Mouse (Mus musculus): ENCODE measurements around the gene Rab6a. TPM values are rescaled to one million over a fixed set of nuclear protein-coding genes. Genes with fewer than 3 reads are reported as not detected.

Gene Rab6a
- total RNA-seq, 2 experiments from 2014 or later: 394 to 436 TPM

DNA sequence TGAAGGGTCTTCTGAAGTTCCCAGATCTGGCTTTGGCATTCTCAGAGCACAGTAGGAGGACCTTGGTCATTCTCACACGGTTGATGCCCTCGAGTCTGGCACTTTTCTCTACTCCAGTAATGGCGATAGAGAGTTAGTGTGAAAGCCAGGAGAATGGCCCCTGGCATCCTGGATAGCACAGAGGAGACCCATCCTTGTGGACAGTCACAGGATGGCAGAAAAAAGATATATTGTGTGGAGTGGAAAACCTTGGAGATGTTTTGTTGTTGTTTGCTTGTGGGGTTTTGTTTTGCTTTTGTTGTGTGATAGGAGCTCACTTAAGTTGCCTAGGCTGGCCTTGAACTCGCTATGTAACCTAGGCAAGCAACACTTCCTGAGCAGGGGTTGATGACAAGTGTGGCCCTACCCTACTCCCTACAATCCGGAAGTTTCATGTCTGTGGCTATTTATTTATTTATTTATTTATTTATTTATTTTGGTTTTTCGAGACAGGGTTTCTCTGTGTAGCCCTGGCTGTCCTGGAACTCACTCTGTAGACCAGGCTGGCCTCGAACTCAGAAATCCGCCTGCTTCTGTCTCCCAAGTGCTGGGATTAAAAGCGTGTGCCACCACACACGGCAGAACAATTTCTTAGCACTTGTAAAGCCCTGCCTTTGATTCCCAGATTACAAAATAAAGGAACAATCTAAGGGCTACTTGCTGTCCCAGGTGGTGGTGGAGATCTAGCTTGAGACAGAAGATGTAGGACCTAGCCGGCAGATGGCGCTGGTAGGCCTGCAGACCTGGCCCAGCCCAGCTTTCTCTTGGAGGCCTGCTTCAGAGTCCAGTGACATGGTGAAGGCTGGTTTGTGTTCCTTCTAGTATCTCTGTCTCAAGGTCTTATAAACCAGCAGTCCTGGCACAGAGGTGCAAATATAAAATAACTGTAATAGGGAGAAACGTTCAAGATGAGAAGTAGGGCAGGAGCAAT, 78.1 kb downstream of the Rab6a start:
- intact Hi-C loops (cut with DNase I): loop anchor here (1.0 to 5.0 kb wide), 3 partner anchors 113 to 179 kb away; no protein-coding TSS in a partner anchor
- peak; percentile 82 for TF ChIP-seq CTCF (IDR thresholded peaks at IDR 0.05)
- DNase-seq (ENCODE audit: extremely low spot score in 1 of 2, low spot score in 2 of 2): peak; percentile 63 to 74
- no peak overlapping the region for H3K27ac ChIP-seq
- no peak overlapping the region for H3K4me3 ChIP-seq

DNA sequence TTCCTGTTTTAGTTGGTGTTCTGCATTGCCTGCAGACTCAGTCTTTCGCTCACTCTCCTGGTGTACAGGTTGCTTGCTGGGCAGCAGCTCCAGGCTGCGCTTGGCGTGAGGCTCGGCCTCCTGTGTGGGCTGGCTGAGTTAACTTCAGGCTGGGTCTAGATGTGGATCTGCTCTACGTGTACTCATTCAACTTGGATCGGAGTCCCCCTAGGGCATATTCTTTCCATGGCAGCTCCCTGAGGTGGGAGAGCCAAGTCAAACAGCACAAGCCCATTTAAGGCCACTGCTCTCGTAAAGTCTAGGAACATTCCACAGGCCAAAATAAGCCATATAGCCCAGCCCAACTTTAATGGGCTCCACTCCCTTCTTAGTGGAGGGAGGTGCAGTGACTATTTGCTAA, 81.3 kb downstream of the Rab6a start:
- DNase-seq (ENCODE audit: extremely low spot score in 1 of 2, low spot score in 2 of 2): no peak
- no peak overlapping the region for H3K27ac ChIP-seq
- intact Hi-C loops (cut with DNase I): loop anchor here (5.0 kb wide), 1 partner anchor 129 kb away; no protein-coding TSS in a partner anchor
- no peak for TF ChIP-seq CTCF (IDR thresholded peaks at IDR 0.05)
- H3K4me3 ChIP-seq: no peak overlapping the region

Other genes starting within 250 kb of the Rab6a start
- 10 to 100 TPM; 25.3 to 28.8 TPM for gene C2cd3, start 235.2 kb upstream of the Rab6a start, total RNA-seq (2021)
- gene Ppme1, start 235.1 kb upstream of the Rab6a start, total RNA-seq (2021): 100 to 1,000 TPM; 220 to 230 TPM
- 1 to 10 TPM; 2.9 TPM for gene Ucp3, start 134.4 kb upstream of the Rab6a start, total RNA-seq (2021)
- 10 to 100 TPM; 69.0 to 79.3 TPM for gene Ucp2, start 114.1 kb upstream of the Rab6a start, total RNA-seq (2021)
- under 1 TPM; 0.28 to 0.50 TPM for gene Dnajb13, start 92.5 kb upstream of the Rab6a start, total RNA-seq (2021)
- gene Coa4, start 70.3 kb upstream of the Rab6a start, total RNA-seq (2021): 10 to 100 TPM in 1 of 2 experiments, 1 to 10 TPM in 1; 9.3 to 12.3 TPM
- 10 to 100 TPM; 73.3 to 78.9 TPM for gene Mrpl48, start 891 bp downstream of the Rab6a start, total RNA-seq (2021)
- 100 to 1,000 TPM; 139 to 153 TPM for gene Plekhb1, start 55.0 kb downstream of the Rab6a start, total RNA-seq (2021)
- gene Fam168a, start 99.2 kb downstream of the Rab6a start, total RNA-seq (2021): 100 to 1,000 TPM; 215 to 220 TPM

All from left cerebral cortex, adult 2 months (tissue).